Mouse (Mus musculus) E14TG2a.4 (cell line): Measurements from ENCODE around the gene Dnajc15.

Source experiments
- CTCF ChIP-seq: conservative IDR thresholded peaks from 2 replicates; pipeline ENCODE4 v1.5.1; 2014; ENCODE audit warnings: low read length
- NANOG ChIP-seq: IDR thresholded peaks from 2 replicates; pipeline ENCODE4 v1.6.1; 2014; ENCODE audit warnings: borderline replicate concordance, low read length, mixed read lengths
- POU5F1 ChIP-seq: IDR thresholded peaks from 2 replicates; pipeline ENCODE4 v1.6.1; 2014; ENCODE audit warnings: low read length, borderline replicate concordance

- TF ChIP-seq CTCF (no peak), POU5F1 (no peak), NANOG (no peak)
Observed at GRCm38 (mm10) chr14:77886941-77887340, 12.0 kb upstream of the Dnajc15 start.
